Mouse (Mus musculus) A20 (cell line): ENCODE measurements at regions not wholly inside any gene's neighbourhood (a gene's known extent, or its start where the extent isn't known, plus 50 kb on each side); places are given as distances from the start of the nearest gene placed in this dataset.
A peak's percentile ranks its signal among the peaks of the same experiment; 100 is the strongest.

ENCODE experiments used
- DNase-seq: peaks from one replicate; pipeline ENCODE4 v3.0.0-alpha.2; 2011; ENCODE audit warnings: low read depth, low spot score

DNA sequence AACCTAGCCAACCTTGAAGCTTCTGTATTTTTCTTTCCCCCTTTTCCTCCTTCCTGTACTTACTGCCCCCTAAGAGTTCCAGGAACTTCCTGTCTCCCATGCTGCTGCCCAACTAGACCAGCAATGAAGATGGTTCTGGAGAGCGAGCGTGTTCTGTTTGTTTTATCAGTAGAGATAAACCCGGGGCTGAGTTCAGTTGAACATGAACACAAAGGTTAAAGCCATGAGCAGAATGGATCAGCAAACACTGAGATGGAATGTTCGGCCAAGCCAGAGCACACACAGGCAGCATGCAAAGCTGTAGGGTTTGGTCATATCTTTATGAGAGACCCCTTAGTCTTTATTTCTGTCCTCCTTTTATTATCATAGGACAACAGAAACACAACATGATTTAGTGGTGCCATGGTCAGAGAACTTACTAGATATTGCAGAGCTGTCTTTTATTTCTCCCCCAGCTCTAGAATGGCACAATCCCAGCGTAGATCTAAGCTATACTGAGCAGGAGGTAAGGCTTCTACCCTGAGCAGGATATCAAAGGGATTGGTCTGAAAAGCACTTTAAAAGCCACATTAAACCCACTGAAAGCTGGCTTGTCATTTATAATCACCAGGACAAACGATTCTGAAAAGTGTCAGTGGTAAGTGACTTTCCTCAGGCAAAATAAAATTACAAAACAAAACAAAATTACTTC, 105.9 kb upstream of the Peli1 start:
- no peak for DNase-seq

DNA sequence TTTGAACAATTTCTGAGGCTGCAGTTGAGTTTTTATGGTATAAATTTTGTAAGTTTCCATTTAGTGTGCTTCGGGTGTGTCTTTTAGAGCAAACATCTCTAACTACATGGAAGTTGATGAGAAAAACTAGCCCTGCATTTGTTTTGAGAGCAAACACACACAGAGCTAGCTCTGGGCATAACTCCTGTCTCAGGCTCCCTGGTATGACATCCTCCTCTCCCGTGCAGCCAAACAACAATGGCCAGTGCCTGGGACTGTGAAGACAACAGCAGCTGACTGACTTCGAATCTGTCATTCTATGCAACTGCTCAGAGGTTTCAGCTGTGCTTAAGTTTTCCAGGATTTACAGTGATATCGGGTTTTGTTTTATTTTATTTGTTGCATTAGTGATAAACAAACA, 105.3 kb upstream of the Peli1 start:
- DNase-seq: no peak

DNA sequence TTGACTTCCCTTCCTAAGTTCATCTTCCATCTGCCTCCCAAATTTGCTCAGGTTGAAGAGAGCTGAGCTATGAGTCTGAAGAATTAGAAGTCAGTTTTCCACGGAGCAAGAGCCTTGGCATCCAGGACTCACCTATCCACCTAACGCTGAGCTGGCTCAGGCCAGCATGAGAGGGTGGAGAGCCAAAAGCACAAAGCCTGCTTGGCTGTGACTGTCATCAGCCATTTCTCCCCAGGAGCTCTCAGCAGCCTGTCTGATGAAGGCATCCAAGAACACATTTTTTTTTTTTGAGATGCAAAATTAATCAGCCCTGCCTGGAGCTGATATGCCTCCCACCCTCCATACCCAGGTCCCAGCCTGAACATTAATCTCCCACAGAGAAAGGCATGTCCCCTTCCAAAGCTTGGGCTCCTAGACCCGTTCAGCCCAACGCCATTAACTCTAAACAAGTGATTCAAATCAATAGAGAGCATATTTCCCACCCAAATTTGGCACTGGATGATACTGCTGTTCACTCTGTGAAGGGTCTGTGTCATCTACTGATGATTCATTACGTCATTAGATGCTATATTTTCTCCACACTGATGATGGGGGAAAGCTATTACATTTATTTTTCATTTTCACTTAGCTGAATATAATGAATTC, 103.8 kb upstream of the Peli1 start:
- DNase-seq: no peak

DNA sequence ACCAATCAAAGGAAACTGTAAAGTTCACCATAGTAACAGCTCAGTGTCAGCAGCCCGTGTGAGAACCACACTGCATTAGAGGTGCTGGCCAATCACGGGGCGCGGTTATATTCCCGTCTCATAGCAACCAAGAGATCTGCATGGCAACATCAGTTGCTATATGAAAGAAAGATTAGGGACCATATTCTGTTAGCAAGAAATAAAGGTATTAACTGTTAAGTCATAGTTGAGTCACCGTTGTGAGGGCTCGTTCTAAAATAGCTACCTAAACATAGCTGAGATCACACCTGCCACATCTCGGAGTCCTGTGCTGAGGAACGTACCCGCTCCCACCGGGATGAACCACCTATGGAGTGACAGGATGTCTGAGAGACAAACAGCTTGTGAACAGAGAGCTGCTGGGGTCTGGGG, 103.2 kb upstream of the Peli1 start:
- DNase-seq: no peak

DNA sequence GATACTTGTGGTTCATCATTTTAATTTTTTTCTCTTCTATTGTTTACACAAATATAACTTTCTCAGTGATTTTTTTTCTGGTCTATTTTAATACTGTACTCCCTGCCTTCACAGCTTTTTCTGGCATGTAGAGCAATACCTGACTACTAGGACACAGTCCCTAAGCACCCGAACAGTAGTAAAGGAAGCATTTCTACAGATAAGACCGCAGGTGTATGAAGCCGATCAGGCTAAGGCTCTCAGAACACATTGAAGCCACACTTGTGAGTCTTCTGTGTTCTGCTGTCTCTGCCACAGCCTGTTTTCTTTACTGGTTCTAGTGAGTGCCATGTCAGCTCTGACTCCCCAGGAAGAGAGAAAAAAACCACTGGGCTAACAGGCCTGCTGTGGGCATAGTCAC, 102.2 kb upstream of the Peli1 start:
- DNase-seq: no peak

DNA sequence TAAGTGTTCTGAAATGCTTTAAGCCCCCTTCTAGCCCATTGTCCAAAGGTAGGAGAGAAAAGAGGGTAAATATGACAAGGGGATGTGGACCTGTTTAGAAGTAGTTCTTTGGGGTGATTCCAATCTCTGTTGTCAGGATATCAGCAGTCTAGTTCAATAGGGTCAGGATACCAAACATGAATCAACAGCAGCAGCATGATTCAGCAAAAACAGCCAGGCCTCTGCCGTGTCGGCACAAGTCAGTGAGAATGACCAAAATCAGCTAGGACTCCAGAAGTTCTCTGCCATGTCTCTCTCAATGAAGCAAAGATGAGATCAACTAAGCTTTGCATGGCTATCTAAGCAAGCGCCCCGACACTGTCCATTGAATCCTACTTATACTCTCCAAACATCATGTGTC, 97.5 kb upstream of the Peli1 start:
- DNase-seq: no peak

DNA sequence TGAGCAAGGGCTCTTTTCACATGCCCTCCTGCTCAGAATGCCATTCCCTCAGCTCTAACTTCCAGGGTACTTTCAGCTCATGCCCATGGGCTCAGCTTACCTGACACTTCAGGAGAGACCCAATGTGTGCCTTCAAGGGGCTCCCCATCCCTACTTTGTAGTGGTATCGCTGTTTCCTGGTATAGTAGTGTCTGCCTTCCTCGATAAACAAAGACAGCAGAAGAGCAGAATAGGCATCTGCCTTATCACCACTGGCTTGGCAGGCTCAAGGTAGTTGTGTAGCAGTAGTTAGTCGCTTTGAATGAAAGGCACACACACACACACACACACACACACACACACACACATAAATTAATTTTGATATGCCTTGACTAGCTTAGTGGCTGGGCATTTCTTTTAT, 89.7 kb upstream of the Peli1 start:
- no peak for DNase-seq

DNA sequence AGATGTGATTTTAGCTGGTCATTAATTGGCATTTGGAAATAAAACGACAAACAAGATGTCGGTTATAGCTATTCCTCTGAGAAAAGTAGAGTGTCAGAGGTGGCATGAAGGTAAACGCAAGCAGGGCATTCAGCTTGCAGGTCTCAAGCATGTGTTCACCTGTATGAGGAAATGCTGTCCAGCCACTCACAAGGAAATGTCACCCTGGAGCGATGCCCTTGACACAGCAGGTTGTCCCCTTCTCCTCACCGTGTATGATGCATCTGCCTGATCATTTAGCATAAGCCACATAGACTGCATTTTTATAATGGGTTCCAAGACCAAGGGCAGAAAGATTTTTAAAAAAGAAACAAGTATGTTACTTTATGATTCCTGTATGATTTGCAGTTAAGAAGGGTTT, 83.9 kb upstream of the Peli1 start:
- DNase-seq: no peak

DNA sequence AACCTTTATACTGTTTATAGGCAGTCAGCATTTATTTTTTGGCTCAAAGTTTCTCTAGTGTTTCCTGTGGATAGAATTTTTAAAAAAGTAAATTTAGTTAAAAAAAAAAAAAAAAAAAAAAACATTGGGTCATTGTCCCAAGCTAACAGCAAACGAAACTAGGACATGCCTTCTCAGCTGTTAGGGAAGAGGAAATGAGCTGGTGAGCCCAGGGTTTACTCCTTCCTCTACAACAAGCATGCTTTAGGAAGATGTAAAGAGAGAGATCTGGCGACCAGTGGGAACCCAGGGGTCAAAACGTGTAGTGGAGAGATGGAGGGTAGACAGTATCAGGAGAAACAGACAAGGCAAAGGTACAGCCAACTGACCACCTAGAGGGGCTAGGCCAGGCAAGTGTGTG, 81.6 kb upstream of the Peli1 start:
- DNase-seq: no peak

DNA sequence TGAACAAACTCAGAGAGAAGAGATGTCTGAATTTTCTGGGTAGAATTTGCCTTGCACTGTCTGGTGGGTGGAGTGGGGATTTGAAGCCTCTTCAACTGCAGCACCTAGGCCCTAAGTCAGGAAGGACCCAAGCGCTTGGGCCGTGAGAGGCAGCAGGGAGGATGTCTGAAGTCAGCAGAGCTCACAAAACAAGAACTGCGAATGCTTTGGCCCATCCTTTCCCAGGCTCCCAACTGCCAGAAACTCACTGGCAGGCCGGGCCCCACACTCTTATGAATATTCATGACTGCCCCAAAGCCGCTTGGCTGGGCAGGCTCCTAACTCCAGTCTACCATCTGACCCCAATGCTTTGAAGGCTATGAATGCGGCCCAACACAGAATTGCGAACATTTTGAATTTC, 80.2 kb upstream of the Peli1 start:
- no peak for DNase-seq

DNA sequence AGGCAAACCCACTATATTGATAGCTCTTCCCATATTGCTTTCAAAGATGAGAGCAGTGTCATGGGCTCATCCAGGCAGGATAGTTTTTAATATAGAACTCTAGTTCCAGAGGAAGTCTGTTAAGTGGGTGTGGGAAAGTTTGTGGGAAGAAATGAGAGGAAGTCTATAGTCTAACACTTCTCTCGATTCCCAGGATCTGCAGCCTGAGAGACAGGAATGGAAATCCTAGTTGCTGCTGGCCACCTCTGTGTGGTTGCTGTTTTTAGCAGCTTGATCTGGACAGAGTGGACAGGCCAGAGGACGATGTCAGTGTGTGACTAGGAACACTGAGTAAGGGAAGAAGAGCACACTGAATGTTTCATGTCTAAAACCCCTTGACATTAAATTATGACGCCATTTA, 76.8 kb upstream of the Peli1 start:
- DNase-seq: no peak

DNA sequence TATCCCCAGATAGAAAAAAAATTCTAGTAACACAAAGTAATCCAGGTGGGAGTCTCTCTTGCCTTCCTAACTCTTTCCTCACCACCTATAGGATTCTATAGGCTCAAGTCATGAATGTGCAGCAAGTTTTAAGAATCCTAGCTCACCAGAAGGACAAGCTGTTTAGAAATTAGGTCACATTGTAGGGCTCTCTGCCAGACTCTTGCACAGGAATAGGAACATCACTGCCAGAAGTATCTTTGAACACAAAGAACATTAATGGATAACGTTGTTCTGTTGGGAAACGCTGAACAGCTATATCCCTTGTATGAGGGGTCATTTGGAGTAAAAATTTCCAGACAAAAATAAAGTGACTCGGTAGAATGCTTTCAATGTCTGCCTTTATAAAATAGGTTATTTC, 75.6 kb upstream of the Peli1 start:
- no peak for DNase-seq

DNA sequence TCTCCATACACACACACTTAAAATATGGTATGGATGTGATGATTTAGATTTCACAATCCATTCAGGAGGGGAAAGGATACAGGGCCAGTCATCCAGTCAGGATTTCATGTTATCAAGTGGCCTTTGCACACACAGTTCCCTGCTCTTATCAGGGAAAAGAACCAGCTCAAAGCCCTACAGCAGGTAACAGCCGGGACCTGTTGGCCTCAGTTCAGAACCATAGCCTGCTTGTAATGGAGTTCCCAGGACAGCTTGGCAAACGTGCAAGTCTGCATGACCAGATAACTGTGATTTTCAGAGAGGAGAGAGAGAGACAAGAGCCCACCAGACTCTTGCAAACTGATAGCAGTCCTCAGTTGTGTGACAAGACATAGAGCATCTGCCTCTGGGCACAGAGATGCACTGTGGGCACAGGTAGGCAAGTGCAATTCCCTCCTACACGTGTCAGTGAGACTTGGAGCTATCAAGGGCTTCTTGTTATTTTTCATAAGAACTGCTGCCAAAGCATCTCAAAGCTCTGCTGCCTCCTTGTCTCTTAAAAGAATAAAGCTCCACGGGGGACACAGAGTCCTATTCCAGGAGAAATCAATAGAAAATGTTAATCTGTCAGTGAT, 74.9 kb upstream of the Peli1 start:
- DNase-seq: no peak

DNA sequence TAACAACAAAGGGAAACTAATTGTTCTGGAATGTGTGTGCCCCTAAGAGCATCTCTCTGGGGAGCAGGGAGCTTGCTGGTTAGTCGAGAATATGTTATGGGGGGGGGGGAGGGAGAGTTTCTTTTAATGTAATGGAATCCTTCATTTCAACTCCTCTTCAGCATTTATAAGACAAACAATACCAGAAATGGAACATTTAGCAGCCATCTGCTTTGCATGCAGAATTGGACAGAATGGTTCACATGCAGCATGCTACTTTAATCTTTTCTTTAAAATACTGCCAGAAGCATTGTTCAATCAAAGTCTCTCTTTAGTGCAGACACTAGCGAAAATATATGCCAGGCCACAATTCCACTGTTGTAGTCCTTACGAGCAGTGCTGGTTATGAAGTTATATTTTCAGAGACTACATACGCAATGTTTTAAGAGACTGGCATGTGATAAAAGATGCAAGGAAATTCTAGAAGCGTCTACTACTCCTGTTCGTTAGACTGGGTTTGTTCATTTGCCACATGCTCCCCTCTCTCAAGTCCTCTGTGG, 74.2 kb upstream of the Peli1 start:
- DNase-seq: no peak

DNA sequence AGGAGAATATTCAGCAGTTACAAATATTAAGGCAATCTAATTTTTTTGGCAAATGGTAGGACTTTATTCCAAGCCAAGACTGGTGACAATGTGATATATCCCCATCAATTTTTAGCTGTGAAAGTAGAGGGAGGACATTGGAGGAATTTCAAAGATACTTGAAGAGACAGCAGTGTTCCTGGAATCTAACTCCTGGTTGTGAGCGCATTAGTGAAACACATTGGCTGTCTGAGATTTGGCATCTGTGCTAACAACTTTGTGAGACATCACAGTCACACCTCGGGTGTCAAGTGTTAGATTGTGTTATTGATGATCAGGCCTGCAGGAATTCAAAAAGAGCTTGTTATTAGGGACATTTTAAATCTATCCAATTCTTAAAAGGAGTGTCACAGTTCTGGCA, 71.3 kb upstream of the Peli1 start:
- DNase-seq: no peak

DNA sequence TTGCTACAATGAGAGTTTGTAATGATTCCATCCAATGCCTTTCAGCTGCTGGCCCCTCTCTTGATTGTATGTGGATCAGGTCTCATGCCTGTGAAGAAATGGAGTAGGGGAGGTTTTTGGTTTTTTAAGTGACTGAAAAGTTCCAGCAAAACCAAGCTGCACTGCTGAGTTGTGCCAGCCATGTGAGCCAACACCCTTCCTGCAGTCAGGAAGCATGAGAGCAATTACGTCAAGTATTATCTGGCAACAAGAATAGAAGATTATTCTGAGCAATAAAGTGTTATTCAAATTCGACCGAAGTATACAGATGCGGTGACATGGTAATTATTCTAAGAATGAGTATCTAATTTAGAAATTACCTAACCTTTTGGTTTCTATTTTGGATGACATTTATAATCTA, 67.0 kb upstream of the Peli1 start:
- no peak for DNase-seq

DNA sequence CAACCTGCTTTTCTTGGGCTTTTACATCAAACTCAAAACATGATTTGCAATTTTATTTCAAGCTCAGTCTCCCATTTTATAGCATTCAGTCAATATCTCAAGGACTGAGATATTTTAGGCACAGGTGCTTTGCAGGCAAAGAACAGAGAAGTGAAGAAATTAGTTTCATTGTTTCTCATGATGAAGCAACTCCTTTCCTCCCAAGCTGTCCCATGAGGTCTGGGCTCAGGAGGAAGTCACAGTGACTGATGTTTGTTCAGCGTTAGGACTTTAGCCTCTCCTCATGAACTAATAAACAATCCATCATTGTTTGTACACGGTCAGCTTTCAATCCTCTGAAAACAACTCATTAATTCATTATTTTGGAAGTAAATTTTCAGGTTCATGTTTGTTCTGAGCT, 66.6 kb upstream of the Peli1 start:
- peak; percentile 67 for DNase-seq

DNA sequence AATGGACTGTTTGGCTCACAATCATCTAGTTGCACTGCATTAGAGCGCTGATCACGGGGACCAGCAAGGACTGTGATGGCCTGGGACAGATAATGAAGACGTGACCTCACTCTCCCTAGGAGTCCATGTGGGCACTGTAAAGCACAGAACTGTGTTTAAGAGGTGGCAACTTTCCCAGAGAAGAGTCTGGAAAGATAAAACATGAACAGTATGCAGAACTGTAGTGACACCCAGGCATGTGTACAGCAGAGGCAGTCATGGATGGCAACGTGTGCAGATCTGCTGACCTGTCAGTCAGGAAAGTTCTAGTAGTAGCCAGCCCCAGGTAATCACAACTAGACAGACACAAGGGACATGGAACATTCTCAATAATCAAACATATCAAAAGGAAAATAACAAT, 63.8 kb upstream of the Peli1 start:
- no peak for DNase-seq

DNA sequence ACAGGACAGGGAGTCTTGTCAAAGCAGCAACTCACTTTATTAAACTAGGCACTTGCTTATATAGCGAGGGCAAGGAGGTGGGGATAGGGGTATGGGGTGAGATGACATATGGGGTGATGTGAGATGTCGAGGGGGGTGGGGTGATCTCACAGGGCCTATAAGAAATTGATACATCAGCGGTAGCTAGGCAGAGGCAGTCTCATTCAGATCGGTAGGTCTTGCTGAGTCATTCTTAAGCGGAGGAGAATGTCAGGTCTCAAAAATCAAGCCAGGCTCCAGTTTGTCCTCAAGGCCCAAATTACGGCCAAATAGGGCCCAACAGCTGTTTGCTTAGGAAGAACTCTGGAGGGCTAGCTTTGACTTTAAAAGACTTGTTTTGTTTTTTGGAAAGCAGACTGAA, 60.7 kb upstream of the Peli1 start:
- no peak for DNase-seq

DNA sequence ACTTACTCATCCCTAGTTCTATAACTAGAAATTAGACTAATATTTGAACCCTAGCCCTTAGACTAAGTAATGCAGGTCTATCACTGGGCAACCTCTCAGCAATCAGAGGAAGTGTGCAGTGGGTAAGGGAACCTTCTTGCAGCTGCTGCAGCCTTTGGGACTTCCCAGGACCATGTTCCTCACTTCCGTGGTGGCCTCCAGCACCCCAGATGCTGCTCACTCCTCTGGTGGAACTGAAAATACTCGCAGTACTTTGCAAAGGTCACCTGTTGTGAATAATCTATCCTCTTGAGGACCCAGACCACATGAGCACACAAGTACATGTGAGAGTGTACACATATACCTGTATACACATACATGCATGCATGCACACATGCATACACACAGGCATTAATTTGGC, 59.3 kb upstream of the Peli1 start:
- DNase-seq: peak; percentile 91

DNA sequence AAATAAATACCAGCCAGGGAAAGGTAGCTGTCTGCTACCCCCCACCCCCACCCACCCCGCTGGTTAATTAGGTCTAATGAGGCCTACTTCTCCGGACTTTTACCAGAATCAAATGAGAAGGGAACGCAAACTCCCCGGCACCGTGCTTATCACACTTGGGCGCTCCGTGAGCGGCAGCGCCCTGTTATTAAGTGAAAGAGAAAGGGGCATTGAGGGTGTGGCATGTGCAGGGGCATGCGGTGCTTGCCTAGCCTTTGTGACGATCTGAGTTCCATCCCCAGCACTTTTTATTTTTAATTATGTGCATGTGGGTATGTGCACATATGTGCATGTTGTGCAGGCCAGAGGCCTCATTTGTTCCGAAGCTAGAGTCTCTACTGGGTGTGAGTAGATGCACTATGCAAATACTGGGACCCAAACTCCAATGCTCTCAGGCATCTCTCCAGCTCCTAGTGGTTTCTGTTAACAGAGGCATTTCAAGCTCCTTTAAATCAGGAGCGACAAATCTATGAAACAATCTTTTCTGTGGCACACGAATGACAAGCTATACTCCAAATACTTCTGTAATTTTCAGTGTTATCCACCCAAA, 57.8 kb upstream of the Peli1 start:
- DNase-seq: peak; percentile 85

DNA sequence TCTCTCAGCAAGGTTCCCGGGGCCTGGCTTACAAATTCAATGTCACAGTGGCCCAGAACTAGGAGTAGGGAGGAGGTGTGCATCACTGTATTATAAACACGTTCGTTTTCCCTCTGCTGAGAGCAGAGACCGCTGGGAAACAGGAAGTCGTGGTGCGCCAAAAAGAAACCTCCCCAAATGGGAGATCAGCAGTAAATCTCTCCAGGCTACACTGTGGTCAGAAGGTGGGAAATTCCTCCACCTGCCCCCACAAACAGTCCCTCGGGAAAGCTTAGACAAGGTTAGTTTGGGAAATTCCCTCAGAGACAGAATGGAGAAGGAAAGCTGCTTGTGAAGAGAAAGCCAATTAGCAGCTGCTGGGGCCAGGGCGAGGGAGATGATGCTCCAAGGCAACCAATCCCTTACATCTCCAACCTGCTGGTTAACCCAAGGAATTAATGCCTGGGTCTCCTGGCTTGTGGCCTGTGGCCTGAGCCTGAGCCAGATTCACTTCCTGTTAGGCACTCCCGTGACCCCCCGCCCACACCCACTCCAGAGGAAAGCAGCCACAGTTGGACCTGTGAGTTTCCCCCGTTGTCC, 57.2 kb upstream of the Peli1 start:
- DNase-seq: peak; percentile 82
